15 mouse cellular contexts compared by ENCODE assay signal in genomic region chr13:43967516-43967915, GRCm38 (mm10).
DNase-seq lines count a peak whose midpoint lies in the region; TF ChIP-seq lines count a peak whose summit lies in the region.
"Had no signal": no experiment of that assay in that cellular context is flagged by ENCODE, and none has a peak within 500 bp of the region (broad histone marks: within the 10 kb centered on the region; RNA-seq: fewer than 3 reads in every experiment).

No protein-coding gene starts in this region.

- no peak overlapping the region for H3K4me3 ChIP-seq in heart, adult 2 months
- H3K4me3 ChIP-seq in heart, embryonic 10.5 days, result no peak overlapping the region
- H3K4me3 ChIP-seq: forebrain, embryonic 15.5 days; kidney, embryonic 15.5 days; layer of hippocampus, adult 2 months; limb, embryonic 10.5 days; neural tube, embryonic 15.5 days had no signal

- no peak overlapping the region for H3K9ac ChIP-seq in heart, adult 2 months (ENCODE audit: low read depth, low read length)
- H3K9ac ChIP-seq: forebrain, embryonic 15.5 days; kidney, embryonic 15.5 days; liver, embryonic 14.5 days; neural tube, embryonic 15.5 days had no signal

- no peak for TF ChIP-seq POLR2A in heart, adult 2 months (IDR thresholded peaks at IDR 0.05; ENCODE audit: insufficient read depth, low read depth, low read length)

- H3K27me3 ChIP-seq in heart, adult 2 months (ENCODE audit: control insufficient read depth, insufficient read depth, low read length), result no peaks in the 10 kb centered on the region
- no peaks in the 10 kb centered on the region for H3K27me3 ChIP-seq in heart, embryonic 10.5 days (ENCODE audit: insufficient read depth, poor library complexity, severe bottlenecking)
- H3K27me3 ChIP-seq: forebrain, embryonic 15.5 days; kidney, embryonic 15.5 days; neural tube, embryonic 15.5 days had no signal

- no peak for TF ChIP-seq CTCF in heart, adult 2 months (IDR thresholded peaks at IDR 0.05)

- no peak overlapping the region for H3K27ac ChIP-seq in heart, adult 2 months
- H3K27ac ChIP-seq in heart, embryonic 10.5 days, result no peak overlapping the region
- H3K27ac ChIP-seq: forebrain, embryonic 15.5 days; kidney, embryonic 15.5 days; layer of hippocampus, adult 2 months; limb, embryonic 10.5 days; liver, embryonic 14.5 days; neural tube, embryonic 15.5 days had no signal

- H3K4me1 ChIP-seq in heart, adult 2 months (ENCODE audit: control insufficient read depth, insufficient read depth, low read length), result no peaks in the 10 kb centered on the region; the same call in 1 of the 2 replicates
- H3K4me1 ChIP-seq in heart, embryonic 10.5 days, result no peaks in the 10 kb centered on the region
- H3K4me1 ChIP-seq: forebrain, embryonic 15.5 days; kidney, embryonic 15.5 days; limb, embryonic 10.5 days; neural tube, embryonic 15.5 days had no signal

- H3K79me2 ChIP-seq in heart, adult 2 months (replicated peaks; ENCODE audit: control insufficient read depth, insufficient read depth, low read length), result no peaks in the 10 kb centered on the region

- intact Hi-C loops in heart, adult 2 months (cut with DNase I), result no loop called here
- intact Hi-C loops in gastrocnemius, postnatal 14 days (cut with DNase I; ENCODE audit: low total_unique reads), result no loop called here
- intact Hi-C loops in left cerebral cortex, postnatal 14 days (cut with DNase I), result no loop called here

- H3K9me3 ChIP-seq in heart, embryonic 10.5 days, result no peaks in the 10 kb centered on the region
- H3K9me3 ChIP-seq: forebrain, embryonic 15.5 days; kidney, embryonic 15.5 days; limb, embryonic 10.5 days; neural tube, embryonic 15.5 days had no signal

- 67% methylated on average over 5 of the region's 5 CpGs for WGBS in heart, adult 2 months
- WGBS in heart, embryonic 10.5 days, result 64% methylated on average over 5 of the region's 5 CpGs

- peak; percentile 36 to 43 for DNase-seq in heart, adult 2 months
- DNase-seq in heart, embryonic 10.5 days (ENCODE audit: low spot score), result no peak
- DNase-seq in Muller cell, postnatal 12 days (ENCODE audit: inconsistent ontology term), result peak; percentile 91
- DNase-seq in cerebellum, adult 9-10 months, result peak; percentile 42
- DNase-seq in gastrocnemius, postnatal 14 days, result peak; percentile 70
- DNase-seq in left cerebral cortex, adult 18-20 months (ENCODE audit: low spot score in 2 of 2), result no peak
- no peak for DNase-seq in c-Kit-positive CD71-positive TER-119-positive erythroid progenitor cells, embryonic 14.5 days (ENCODE audit: low spot score)
- DNase-seq in left cerebral cortex, postnatal 14 days (ENCODE audit: low spot score in 2 of 2), result no peak
- DNase-seq: thymus, adult 2 months had no signal

- TF ChIP-seq EP300 in heart, adult 2 months (IDR thresholded peaks at IDR 0.05; ENCODE audit: insufficient read depth, low read depth, low read length), result no peak

- no peaks in the 10 kb centered on the region for H3K36me3 ChIP-seq in heart, adult 2 months (ENCODE audit: control insufficient read depth, insufficient read depth, low read length)
- H3K36me3 ChIP-seq in heart, embryonic 10.5 days, result no peaks in the 10 kb centered on the region
- H3K36me3 ChIP-seq: forebrain, embryonic 15.5 days; kidney, embryonic 15.5 days; limb, embryonic 10.5 days; neural tube, embryonic 15.5 days had no signal

Comparison
In these comparisons a context has a peak if more than half of its experiments do, and no peak if none do; other contexts are left out.
1. DNase-seq: peak in heart, adult 2 months (2 of 2), Muller cell, postnatal 12 days (single experiment), cerebellum, adult 9-10 months (single experiment) and gastrocnemius, postnatal 14 days (single experiment); none in heart, embryonic 10.5 days (single experiment), left cerebral cortex, adult 18-20 months (0 of 2), c-Kit-positive CD71-positive TER-119-positive erythroid progenitor cells, embryonic 14.5 days (single experiment) and left cerebral cortex, postnatal 14 days (0 of 2).